Mouse (Mus musculus) spleen, adult 2 months (tissue): ENCODE results near the gene Pwwp2b. TPM values are rescaled to one million over a fixed set of nuclear protein-coding genes. Genes with fewer than 3 reads are reported as not detected.
A peak's percentile ranks its signal among the peaks of the same experiment; 100 is the strongest.

Experiments
- DNase-seq, 2 experiments: peaks; one replicate each; pipeline versions ENCODE4 v3.0.0 to v3.0.0-alpha.2; 2012 to 2021; ENCODE audit warnings: low spot score in 2 of 2, low read depth in 1 of 2
- H3K27ac ChIP-seq: fragments of 200-500 bp; 2 replicates; pipeline ENCODE4 v1.5.1; 2012; ENCODE audit warnings: low read length, inconsistent platforms; ENCODE audit not compliant: insufficient read depth
- H3K27me3 ChIP-seq: fragments of 200-500 bp; 2 replicates; pipeline ENCODE4 v1.6.1; 2012; ENCODE audit warnings: mild to moderate bottlenecking, moderate library complexity, low read length, inconsistent platforms; ENCODE audit not compliant: control insufficient read depth, insufficient read depth
- H3K36me3 ChIP-seq: fragments of 200-500 bp; 2 replicates; pipeline ENCODE4 v1.6.1; 2012; ENCODE audit warnings: mild to moderate bottlenecking, low read length, inconsistent platforms; ENCODE audit not compliant: control insufficient read depth, insufficient read depth
- H3K4me1 ChIP-seq: fragments of 200-500 bp; 2 replicates; pipeline ENCODE4 v1.6.1; 2011; ENCODE audit warnings: inconsistent platforms; ENCODE audit not compliant: control insufficient read depth, insufficient read depth, insufficient read length
- H3K4me3 ChIP-seq: fragments of 200-500 bp; 2 replicates; pipeline ENCODE4 v1.5.1; 2011; ENCODE audit warnings: mild to moderate bottlenecking, inconsistent platforms; ENCODE audit not compliant: insufficient read depth, insufficient read length; ENCODE audit errors: extremely low read depth
- CTCF ChIP-seq: fragments of 200-500 bp; IDR thresholded peaks from 2 replicates; pipeline ENCODE4 v1.5.1; 2011; ENCODE audit warnings: mild to moderate bottlenecking, inconsistent platforms; ENCODE audit not compliant: insufficient read depth, insufficient read length, insufficient replicate concordance; ENCODE audit errors: extremely low read depth
- POLR2A ChIP-seq: fragments of 200-500 bp; IDR thresholded peaks from 2 replicates; pipeline ENCODE4 v1.6.1; 2011; ENCODE audit warnings: low read depth, low read length, inconsistent platforms
- WGBS: fragments of 180-500 bp; shearing (Covaris S2); methylation state at CpG from one replicate; pipeline ENCODE4 v1.1.7; 2018; 5-methylcytosine and 5-hydroxymethylcytosine counted together
- polyA plus RNA-seq: library from polyadenylated mRNA; depleted of rRNA; stranded (reverse); fragments of >200 nt; gene quantifications from 2 replicates; pipeline ENCODE4 v1.2.3, GENCODE M21; 2012

Gene Pwwp2b
- polyA plus RNA-seq, 1 experiment: 6.4 TPM

DNA sequence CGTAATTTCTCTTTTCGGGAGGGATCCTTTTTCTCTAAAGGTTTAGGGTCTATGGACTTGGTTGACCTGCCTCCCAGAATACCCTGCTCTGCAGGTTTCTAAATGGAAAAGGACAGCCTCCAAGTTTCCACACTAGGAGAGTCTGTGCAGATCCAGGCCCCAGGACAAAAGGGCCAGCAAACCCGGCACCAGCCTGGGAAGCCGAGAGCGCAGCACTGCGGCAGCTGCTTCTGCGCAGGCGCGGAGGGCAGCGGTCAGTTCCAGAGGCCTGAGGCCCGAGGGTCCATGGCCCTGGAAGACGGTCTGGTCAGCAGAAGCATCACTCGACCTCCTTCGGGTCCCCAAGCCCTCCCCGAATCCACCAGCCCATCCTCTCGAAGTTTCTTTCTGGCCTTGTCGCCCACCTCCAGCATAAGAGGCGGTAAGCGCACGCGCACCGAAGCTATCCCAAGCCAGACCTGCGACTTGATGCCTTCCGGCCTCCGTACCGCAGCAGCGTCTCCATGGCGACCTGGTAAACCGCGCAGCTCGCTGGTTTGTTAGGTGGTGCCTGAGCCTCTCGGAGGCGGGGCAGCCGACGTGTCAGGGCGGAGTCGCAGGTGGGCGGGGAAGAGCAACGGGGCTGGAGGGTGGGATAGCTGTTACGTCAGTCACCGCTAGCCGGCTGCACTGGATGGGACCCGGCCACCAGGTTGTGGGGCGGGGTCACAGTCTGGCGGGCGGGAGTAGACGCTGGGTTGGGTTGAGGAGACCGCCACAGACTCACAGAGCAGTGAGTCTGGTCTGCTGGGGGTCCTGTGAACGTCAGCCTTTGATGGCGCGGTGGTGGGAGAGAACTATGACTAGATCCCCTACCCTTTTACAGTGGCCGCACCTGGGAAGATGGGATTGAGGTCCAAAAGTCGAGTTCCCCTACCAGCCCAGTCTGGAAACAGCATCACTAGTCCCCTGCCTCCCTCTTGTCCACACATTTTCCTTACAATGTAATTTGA lies 35.2 kb upstream of the Pwwp2b start, which contains the start of the genes Lrrc27 and Stk32c:
Lrrc27 (plus strand) TSS at position 235 of the 992 bp plus-strand sequence.
Stk32c (minus strand) TSS at position 554 of the 992 bp plus-strand sequence.
- Histone ChIP-seq H3K4me3 (peak within 1 kb of the TSS; percentile 76), H3K27me3 (no peaks in the 10 kb centered on the region), H3K36me3 (no peaks in the 10 kb centered on the region), H3K27ac (peak within 1 kb of the TSS; percentile 66), H3K4me1 (no peaks in the 10 kb centered on the region)
- 2% methylated on average over 53 of the region's 53 CpGs for WGBS
- peak; percentile 96 to 98 for DNase-seq
- no peak for TF ChIP-seq CTCF
- no peak; the same call in 1 of the 2 replicates for TF ChIP-seq POLR2A

DNA sequence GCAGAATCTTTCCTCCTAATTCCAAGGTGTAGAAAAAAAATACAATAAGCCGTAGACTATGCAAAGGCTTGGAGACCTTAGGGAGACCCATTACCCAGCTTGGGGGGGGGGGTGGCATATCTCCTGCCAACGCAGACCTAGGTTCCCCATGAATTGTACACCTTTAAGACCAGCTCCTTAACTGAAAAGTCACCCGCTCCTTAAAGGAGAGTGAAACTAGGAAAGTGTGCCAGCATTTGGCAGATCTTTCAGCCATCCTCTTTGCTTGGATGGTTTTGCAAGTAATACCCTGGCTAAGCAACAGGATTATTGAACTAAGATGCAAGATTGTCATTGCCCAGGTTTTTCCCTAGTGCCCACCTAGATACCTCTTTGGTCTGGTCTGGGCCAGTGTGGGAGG lies 34.5 kb upstream of the Pwwp2b start:
- no peak overlapping the region for H3K27ac ChIP-seq

DNA sequence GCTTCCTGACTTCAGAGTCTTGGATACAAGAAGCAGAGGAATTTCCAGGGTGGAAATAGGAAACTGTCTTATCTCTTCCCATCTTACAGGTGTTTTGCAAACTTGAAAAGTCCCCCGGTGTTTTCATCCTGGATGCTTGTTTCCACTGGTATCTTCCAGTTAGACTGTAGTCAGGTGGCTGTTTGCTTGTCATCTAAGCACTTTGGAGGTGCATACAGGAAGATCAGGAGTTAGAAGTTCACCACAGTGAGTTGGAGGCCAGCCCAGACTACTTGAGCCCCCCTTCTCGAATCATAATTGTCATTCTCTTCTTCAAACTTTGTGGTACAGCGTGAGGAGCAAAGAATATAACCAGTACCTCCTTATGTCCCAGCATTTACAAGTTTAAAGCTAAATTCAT lies 34.1 kb upstream of the Pwwp2b start:
- Histone ChIP-seq H3K27ac (no peak overlapping the region), H3K4me1 (no peaks in the 10 kb centered on the region), H3K4me3 (no peak overlapping the region), H3K27me3 (no peaks in the 10 kb centered on the region), H3K36me3 (no peaks in the 10 kb centered on the region)
- no peak for TF ChIP-seq POLR2A
- 37% methylated on average over 3 of the region's 3 CpGs for WGBS
- peak in 1 of 2 experiments; percentile 2 for DNase-seq

More for the DNA sequence above, 34.5 kb upstream of the Pwwp2b start:
- no peaks in the 10 kb centered on the region for H3K4me1 ChIP-seq
- no peaks in the 10 kb centered on the region for H3K36me3 ChIP-seq
- 69% methylated on average over 3 of the region's 3 CpGs for WGBS
- no peak for TF ChIP-seq CTCF
- TF ChIP-seq POLR2A: no peak
- no peak overlapping the region; the same call in 1 of the 2 replicates for H3K4me3 ChIP-seq
- H3K27me3 ChIP-seq: no peaks in the 10 kb centered on the region
- DNase-seq: no peak

DNA sequence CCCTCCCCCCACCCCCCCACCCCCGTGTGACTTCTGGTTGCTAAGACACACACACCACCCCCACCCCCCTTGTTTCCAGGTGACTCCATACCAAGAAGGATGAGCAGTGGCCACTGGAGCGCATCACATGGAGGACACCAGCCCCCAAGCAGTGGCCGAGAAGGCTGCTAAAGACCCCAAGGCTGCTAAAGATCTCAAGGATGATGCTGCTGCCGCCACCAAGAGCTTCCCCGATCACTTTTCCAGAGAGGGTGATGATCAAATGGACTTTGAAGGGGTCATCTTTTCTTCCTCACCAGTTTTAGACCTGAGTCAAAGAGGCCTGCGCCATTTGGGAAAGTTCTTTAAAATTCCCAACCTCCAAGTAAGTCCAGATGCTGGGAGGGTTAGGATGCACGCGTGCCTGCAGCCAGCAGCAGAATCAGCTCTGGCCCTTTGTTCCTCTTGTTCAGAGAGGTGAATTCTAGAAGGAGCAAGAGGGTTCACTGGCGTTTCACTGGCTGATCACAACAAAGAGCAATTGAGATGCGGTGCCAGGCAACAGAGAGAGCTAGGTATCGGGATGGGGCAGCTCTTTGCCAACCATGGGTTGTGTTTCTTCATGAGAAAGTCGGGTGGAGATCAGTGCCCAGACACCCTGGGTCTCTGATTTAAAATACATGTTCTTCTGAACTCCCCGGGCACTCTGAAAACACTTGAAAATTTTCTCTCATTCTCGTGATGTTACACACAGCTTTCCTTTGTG lies 33.5 kb upstream of the Pwwp2b start:
- no peaks in the 10 kb centered on the region for H3K27me3 ChIP-seq
- DNase-seq: no peak
- H3K36me3 ChIP-seq: no peaks in the 10 kb centered on the region
- TF ChIP-seq POLR2A (no peak), CTCF (no peak)
- H3K4me3 ChIP-seq: no peak overlapping the region
- H3K4me1 ChIP-seq: no peaks in the 10 kb centered on the region
- no peak overlapping the region for H3K27ac ChIP-seq
- WGBS: 86% methylated on average over 14 of the region's 14 CpGs

DNA sequence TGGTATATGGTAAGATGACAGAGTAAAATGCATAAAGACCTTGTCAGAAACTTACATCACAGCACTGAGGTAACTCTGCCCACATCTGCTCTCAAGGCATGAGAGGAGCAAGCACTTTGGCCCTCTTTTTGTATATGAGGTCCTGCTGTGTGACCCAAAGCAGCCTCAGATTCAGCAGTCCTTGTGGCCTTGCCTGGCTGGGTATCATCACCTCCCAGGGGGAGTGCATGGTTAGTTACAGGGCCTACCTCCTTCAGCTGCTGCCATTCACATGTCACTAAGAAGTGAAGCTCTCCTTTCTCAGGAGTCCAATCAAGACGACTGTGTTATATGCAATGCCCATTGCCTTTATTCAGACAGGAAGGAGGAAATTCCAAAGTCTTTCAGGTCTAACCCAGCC lies 32.8 kb upstream of the Pwwp2b start:
- Histone ChIP-seq H3K4me1 (no peaks in the 10 kb centered on the region), H3K27me3 (no peaks in the 10 kb centered on the region), H3K36me3 (no peaks in the 10 kb centered on the region), H3K27ac (no peak overlapping the region), H3K4me3 (no peak overlapping the region)
- WGBS: 78% methylated on average over 1 of the region's 1 CpGs
- DNase-seq: no peak
- TF ChIP-seq CTCF: no peak
- TF ChIP-seq POLR2A: no peak

- no peak overlapping the region for H3K4me3 ChIP-seq
- peak in 1 of 2 experiments; percentile 2 for DNase-seq
- H3K4me1 ChIP-seq: no peaks in the 10 kb centered on the region
- TF ChIP-seq CTCF (no peak), POLR2A (no peak)
- H3K27ac ChIP-seq: no peak overlapping the region
- WGBS: 88% methylated on average over 7 of the region's 7 CpGs
- H3K36me3 ChIP-seq: no peaks in the 10 kb centered on the region
- no peaks in the 10 kb centered on the region for H3K27me3 ChIP-seq
These were observed 32.3 kb upstream of the Pwwp2b start for GRCm38 (mm10) chr7:139215946-139216345.
